Mouse (Mus musculus): ENCODE results near the gene Cyp4v3. TPM values are rescaled to one million over a fixed set of nuclear protein-coding genes. Genes with fewer than 3 reads are reported as not detected.

Gene Cyp4v3
- 1.4 and 1.6 TPM in 2 replicates for polyA plus RNA-seq (2014; fragmentation: Nextera tagmentation; extraction: Ambion mirVana)

DNA sequence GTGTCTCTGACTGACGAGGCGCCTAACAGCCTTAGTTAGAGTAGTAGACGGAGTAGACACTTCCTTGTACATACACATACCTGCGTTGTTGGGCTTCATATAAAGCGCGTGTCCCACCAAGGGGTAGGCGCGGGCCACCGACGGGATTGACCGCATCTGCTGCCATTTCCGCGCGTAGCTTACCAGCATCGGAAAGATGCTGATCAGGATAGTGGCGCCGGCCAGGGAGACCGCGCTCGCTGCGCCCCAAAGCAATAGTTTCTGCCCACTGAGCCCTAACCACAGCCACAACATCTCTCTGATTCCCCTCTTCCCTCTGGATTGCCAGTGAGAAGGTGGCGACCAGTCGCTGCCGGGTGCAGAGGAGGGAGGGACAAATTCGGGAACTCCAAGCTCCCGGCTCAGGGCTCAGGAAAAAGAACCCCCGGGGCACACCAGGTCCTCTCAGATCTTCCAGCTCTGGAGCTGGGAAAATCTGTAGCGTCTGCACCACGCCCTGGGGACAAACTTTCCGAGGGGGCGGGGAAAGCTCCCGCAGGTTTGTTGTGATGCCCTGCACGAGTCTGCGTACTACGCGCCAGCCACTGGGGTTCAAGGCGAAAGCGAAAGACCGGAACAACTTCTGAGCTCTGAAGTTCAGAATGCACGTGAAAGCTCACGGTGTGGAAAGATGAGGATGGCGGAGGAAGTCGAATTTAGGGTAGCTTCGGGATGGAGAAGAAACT is at the start of gene Cyp4v3:
TSS of gene Cyp4v3 (minus strand) at position 532 of the 725 bp plus-strand sequence.
- peak within 1 kb of the TSS; percentile 55 for H3K4me3 ChIP-seq (ENCODE audit: low read depth, low read length)
- WGBS: 1% methylated on average over 44 of the region's 44 CpGs
- H3K36me3 ChIP-seq (ENCODE audit: control insufficient read depth, insufficient read depth, low read length): no peaks in the 10 kb centered on the region
- DNase-seq (ENCODE audit: low spot score) (peak; percentile 80), ATAC-seq (replicated peaks; ENCODE audit: low FRiP score, low TSS enrichment, low read depth) (peak; percentile 77)
- no peak within 1 kb of the TSS for H3K27ac ChIP-seq (ENCODE audit: low read depth)
- peak within 1 kb of the TSS; percentile 49 for H3K9ac ChIP-seq (ENCODE audit: low read length)
- no peaks in the 10 kb centered on the region for H3K9me3 ChIP-seq (ENCODE audit: control insufficient read depth, low read length)
- H3K4me2 ChIP-seq (ENCODE audit: low read length): peak within 1 kb of the TSS; percentile 63
- H3K4me1 ChIP-seq (replicated peaks; ENCODE audit: control insufficient read depth, insufficient read depth, low read length): no peaks in the 10 kb centered on the region
- 0 out of 2 replicates have a peak, but pooled peaks cover 3% of the 10 kb centered on the region for H3K27me3 ChIP-seq (replicated peaks; ENCODE audit: control insufficient read depth, insufficient read depth, low read length)

DNA sequence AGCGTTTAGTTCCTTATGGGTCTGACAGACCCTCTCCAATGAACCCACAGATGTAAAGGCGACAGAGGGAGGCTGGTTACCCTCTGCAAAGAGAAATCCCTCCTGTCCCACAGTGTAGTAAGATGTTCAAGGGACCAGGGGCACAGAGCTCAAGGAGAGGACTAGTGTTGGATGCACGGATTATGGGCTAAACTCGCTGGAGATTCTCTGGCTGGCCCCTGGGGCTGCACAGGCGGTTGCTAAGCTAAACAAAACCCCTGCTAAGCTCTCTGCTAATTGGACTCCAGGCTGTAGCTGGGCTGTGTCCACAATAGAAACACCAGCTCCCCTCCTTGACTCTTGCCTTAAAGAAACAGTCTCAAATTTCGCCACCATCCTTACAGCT is 48.9 kb upstream of the Cyp4v3 start, which contains the start of gene Fam149a:
TSS of gene Fam149a (minus strand) at position 329 of the 385 bp plus-strand sequence.
- H3K36me3 ChIP-seq (ENCODE audit: control insufficient read depth, insufficient read depth, low read length): no peaks in the 10 kb centered on the region
- 4% methylated on average over 6 of the region's 6 CpGs for WGBS
- ATAC-seq (replicated peaks; ENCODE audit: low FRiP score, low TSS enrichment, low read depth) (no peak), DNase-seq (ENCODE audit: low spot score) (peak; percentile 59)
- peak within 1 kb of the TSS; percentile 22; the same call in 1 of the 2 replicates for H3K9ac ChIP-seq (ENCODE audit: low read length)
- H3K27ac ChIP-seq (ENCODE audit: low read depth): no peak within 1 kb of the TSS
- H3K9me3 ChIP-seq (ENCODE audit: control insufficient read depth, low read length): no peaks in the 10 kb centered on the region
- H3K4me2 ChIP-seq (ENCODE audit: low read length): peak within 1 kb of the TSS; percentile 79
- H3K4me1 ChIP-seq (replicated peaks; ENCODE audit: control insufficient read depth, insufficient read depth, low read length): no peaks in the 10 kb centered on the region; the same call in 1 of the 2 replicates
- peak within 1 kb of the TSS; percentile 30 for H3K4me3 ChIP-seq (ENCODE audit: low read depth, low read length)
- H3K27me3 ChIP-seq (replicated peaks; ENCODE audit: control insufficient read depth, insufficient read depth, low read length): peaks cover 7% of the 10 kb centered on the region; the same call in 1 of the 2 replicates

DNA sequence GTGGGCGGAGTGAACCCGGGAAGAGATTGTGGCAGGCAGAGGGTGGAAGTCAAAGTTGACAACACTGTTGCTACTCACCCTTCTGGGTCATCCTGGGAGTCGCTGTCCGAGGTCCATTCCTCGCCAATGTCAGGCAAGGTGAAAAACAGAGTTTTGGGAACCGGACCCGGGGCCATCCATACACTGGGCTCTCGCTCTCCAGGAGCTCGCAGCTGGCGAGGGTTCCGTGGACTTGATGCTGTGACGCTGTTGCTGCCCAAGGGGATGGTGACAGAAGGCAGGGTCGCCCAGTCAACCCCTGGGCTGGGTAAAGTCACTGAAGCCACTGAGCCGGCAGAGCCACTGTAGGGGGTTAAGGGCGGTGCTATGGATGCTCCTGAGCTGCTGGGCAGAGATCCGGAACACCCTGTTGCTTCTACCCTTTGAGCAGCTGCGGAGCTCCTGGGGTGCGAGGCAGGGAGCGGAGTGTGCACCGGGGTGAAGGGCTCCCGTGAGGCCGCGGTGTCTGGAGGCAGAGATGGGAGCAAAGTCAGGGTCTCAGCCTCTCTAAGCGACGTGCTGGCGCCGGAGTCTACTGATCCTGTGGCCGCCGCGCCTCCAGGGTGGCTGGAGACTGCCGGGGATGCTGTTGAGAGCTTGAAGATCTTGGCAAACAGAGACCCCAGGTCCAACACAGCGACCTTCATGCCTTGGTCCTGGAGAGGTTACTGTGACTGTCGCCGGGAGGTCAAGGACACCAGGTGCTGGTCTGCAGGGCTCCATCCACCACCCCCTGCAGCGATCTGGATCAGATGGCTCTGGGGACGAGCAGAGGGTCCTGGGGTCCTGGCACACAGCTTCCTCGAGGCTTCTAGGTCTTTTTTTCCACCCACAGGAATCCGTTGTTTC is 48.3 kb upstream of the Cyp4v3 start:
- Histone ChIP-seq H3K9me3 (ENCODE audit: control insufficient read depth, low read length) (no peaks in the 10 kb centered on the region), H3K27ac (ENCODE audit: low read depth) (no peak overlapping the region), H3K4me1 (replicated peaks; ENCODE audit: control insufficient read depth, insufficient read depth, low read length) (no peaks in the 10 kb centered on the region; the same call in 1 of the 2 replicates), H3K27me3 (replicated peaks; ENCODE audit: control insufficient read depth, insufficient read depth, low read length) (peaks cover 7% of the 10 kb centered on the region; the same call in 1 of the 2 replicates), H3K4me2 (ENCODE audit: low read length) (peak overlapping the region; percentile 79), H3K4me3 (ENCODE audit: low read depth, low read length) (peak overlapping the region; percentile 30), H3K9ac (ENCODE audit: low read length) (peak overlapping the region; percentile 22; the same call in 1 of the 2 replicates), H3K36me3 (ENCODE audit: control insufficient read depth, insufficient read depth, low read length) (no peaks in the 10 kb centered on the region)
- 4% methylated on average over 38 of the region's 38 CpGs for WGBS
- DNase-seq (ENCODE audit: low spot score): peak; percentile 69
- ATAC-seq (replicated peaks; ENCODE audit: low FRiP score, low TSS enrichment, low read depth): no peak

DNA sequence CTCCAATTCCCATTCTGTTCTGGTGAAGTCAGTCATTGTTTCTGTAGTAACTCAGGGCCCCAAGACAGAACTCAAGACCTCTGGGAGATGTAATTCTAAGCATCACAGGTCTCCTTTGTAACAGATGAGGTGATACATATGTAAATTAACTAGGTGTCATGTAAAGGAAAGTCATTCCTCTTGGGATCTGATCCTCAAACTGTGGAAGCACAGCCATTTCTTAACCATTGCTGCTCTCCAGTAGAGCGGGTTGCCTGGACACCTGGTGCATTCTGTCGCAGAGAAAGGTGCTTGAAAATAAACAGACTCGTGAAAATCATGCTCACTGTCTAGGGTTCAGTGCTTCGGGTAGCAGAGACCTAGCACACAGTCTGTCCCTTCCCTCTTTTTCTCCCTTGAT is 47.6 kb upstream of the Cyp4v3 start:
- Histone ChIP-seq H3K9ac (ENCODE audit: low read length) (no peak overlapping the region), H3K27ac (ENCODE audit: low read depth) (no peak overlapping the region), H3K36me3 (ENCODE audit: control insufficient read depth, insufficient read depth, low read length) (no peaks in the 10 kb centered on the region), H3K4me3 (ENCODE audit: low read depth, low read length) (no peak overlapping the region), H3K27me3 (replicated peaks; ENCODE audit: control insufficient read depth, insufficient read depth, low read length) (peaks cover 7% of the 10 kb centered on the region; the same call in 1 of the 2 replicates), H3K4me2 (ENCODE audit: low read length) (no peak overlapping the region; the same call in 1 of the 2 replicates), H3K9me3 (ENCODE audit: control insufficient read depth, low read length) (no peaks in the 10 kb centered on the region), H3K4me1 (replicated peaks; ENCODE audit: control insufficient read depth, insufficient read depth, low read length) (no peaks in the 10 kb centered on the region; the same call in 1 of the 2 replicates)
- DNase-seq (ENCODE audit: low spot score) (no peak), ATAC-seq (replicated peaks; ENCODE audit: low FRiP score, low TSS enrichment, low read depth) (no peak)
- 24% methylated on average over 4 of the region's 4 CpGs for WGBS

DNA sequence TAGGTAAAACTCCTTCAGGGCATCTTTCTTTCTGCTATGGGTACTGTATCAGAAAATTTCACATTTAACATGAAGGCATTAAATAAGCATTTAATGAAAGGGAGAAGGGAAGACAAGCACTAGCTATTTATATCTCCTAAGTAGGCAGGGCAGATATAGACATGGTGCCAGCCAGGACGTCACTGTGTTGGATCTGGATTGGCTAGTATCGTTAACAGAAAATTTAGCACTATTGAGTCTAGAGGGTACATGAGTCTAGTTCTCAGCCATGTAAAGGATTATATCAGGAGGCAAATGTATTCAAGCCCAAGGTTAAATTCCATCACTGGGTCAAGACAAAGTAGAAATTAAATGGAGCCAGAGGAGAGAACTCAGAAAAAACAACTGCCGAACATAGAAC is 41.1 kb upstream of the Cyp4v3 start:
- Histone ChIP-seq H3K27me3 (replicated peaks; ENCODE audit: control insufficient read depth, insufficient read depth, low read length) (no peaks in the 10 kb centered on the region), H3K4me1 (replicated peaks; ENCODE audit: control insufficient read depth, insufficient read depth, low read length) (no peaks in the 10 kb centered on the region), H3K27ac (ENCODE audit: low read depth) (no peak overlapping the region), H3K9me3 (ENCODE audit: control insufficient read depth, low read length) (no peaks in the 10 kb centered on the region), H3K4me3 (ENCODE audit: low read depth, low read length) (no peak overlapping the region), H3K36me3 (ENCODE audit: control insufficient read depth, insufficient read depth, low read length) (no peaks in the 10 kb centered on the region), H3K9ac (ENCODE audit: low read length) (no peak overlapping the region), H3K4me2 (ENCODE audit: low read length) (no peak overlapping the region)
- WGBS: 83% methylated on average over 3 of the region's 3 CpGs
- ATAC-seq (replicated peaks; ENCODE audit: low FRiP score, low TSS enrichment, low read depth): no peak
- DNase-seq (ENCODE audit: low spot score): no peak

DNA sequence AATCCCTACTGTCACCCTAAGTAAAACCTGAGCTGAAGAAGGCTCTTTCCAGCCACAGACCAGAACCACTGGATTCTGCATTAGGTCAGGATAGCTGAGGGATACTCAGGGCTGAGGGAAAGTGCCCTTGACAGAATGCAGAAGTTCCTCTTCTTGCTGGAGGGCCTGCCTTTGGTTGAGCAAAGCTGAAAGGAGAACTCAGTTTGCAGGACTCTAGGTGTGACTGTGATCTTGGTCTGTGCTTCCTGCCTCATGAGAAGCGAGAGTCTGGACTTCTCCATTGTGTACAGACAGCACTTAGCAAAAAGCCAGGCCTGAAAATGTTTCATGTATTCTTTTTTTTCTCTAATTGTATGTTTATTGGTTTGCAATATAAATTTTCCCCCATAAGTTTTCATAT is 34.1 kb upstream of the Cyp4v3 start:
- H3K4me1 ChIP-seq (replicated peaks; ENCODE audit: control insufficient read depth, insufficient read depth, low read length): no peaks in the 10 kb centered on the region
- H3K9me3 ChIP-seq (ENCODE audit: control insufficient read depth, low read length): no peaks in the 10 kb centered on the region
- no peak for DNase-seq (ENCODE audit: low spot score)
- no peak overlapping the region for H3K4me2 ChIP-seq (ENCODE audit: low read length)
- 90% methylated on average over 1 of the region's 1 CpGs for WGBS
- H3K27ac ChIP-seq (ENCODE audit: low read depth): no peak overlapping the region
- H3K27me3 ChIP-seq (replicated peaks; ENCODE audit: control insufficient read depth, insufficient read depth, low read length): no peaks in the 10 kb centered on the region
- H3K9ac ChIP-seq (ENCODE audit: low read length): no peak overlapping the region
- no peaks in the 10 kb centered on the region for H3K36me3 ChIP-seq (ENCODE audit: control insufficient read depth, insufficient read depth, low read length)
- ATAC-seq (replicated peaks; ENCODE audit: low FRiP score, low TSS enrichment, low read depth): no peak
- H3K4me3 ChIP-seq (ENCODE audit: low read depth, low read length): no peak overlapping the region

DNA sequence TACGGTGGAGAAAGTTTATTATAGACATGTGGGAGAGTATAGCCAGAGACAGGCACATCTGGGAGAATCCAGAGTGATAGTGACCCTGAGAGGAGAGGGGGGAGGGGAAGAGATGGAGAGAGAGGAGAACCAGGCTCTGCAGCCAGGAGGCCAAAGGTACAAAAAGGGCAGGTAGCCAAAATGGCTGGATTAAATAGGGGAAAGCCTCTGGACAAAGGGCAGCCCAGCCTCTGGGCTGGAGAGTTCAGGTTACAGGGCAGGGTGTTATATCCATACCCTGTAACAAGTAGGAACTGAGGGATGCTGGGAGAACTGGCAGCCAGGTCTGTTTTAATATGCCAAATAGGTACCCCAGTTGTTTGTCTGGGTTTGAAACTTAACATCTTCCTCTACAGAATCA is 30.2 kb upstream of the Cyp4v3 start:
- H3K9ac ChIP-seq (ENCODE audit: low read length): no peak overlapping the region
- no peak overlapping the region for H3K27ac ChIP-seq (ENCODE audit: low read depth)
- H3K4me3 ChIP-seq (ENCODE audit: low read depth, low read length): no peak overlapping the region
- H3K9me3 ChIP-seq (ENCODE audit: control insufficient read depth, low read length): no peaks in the 10 kb centered on the region
- H3K27me3 ChIP-seq (replicated peaks; ENCODE audit: control insufficient read depth, insufficient read depth, low read length): no peaks in the 10 kb centered on the region
- peaks cover 4% of the 10 kb centered on the region; the same call in 1 of the 2 replicates for H3K4me1 ChIP-seq (replicated peaks; ENCODE audit: control insufficient read depth, insufficient read depth, low read length)
- DNase-seq (ENCODE audit: low spot score) (no peak), ATAC-seq (replicated peaks; ENCODE audit: low FRiP score, low TSS enrichment, low read depth) (no peak)
- no peak overlapping the region for H3K4me2 ChIP-seq (ENCODE audit: low read length)
- H3K36me3 ChIP-seq (ENCODE audit: control insufficient read depth, insufficient read depth, low read length): no peaks in the 10 kb centered on the region
- 33% methylated on average over 1 of the region's 1 CpGs for WGBS

DNA sequence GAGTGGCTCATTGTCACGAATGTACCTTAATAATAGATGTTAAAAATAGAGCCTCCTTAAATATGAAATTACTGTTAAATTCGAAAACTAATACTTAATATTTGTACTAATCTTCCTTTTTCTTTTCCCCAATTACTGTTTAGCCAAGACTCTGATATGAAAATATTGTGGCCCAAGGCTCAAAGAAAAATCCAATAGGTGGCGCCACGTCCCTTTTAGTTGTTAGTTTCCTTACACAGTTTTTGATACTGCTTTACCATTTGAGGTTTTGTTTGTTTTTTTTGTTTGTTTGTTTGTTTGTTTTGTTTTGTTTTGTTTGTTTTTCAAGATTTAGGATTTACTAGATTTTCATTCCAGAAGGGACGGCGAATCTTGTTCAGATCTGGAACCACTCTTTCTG is 29.3 kb upstream of the Cyp4v3 start:
- DNase-seq (ENCODE audit: low spot score) (no peak), ATAC-seq (replicated peaks; ENCODE audit: low FRiP score, low TSS enrichment, low read depth) (no peak)
- peaks cover 8% of the 10 kb centered on the region; the same call in 1 of the 2 replicates for H3K4me1 ChIP-seq (replicated peaks; ENCODE audit: control insufficient read depth, insufficient read depth, low read length)
- WGBS: 70% methylated on average over 6 of the region's 6 CpGs
- no peak overlapping the region for H3K4me3 ChIP-seq (ENCODE audit: low read depth, low read length)
- no peaks in the 10 kb centered on the region for H3K27me3 ChIP-seq (replicated peaks; ENCODE audit: control insufficient read depth, insufficient read depth, low read length)
- H3K9me3 ChIP-seq (ENCODE audit: control insufficient read depth, low read length): no peaks in the 10 kb centered on the region
- H3K36me3 ChIP-seq (ENCODE audit: control insufficient read depth, insufficient read depth, low read length): no peaks in the 10 kb centered on the region
- H3K4me2 ChIP-seq (ENCODE audit: low read length): no peak overlapping the region
- H3K9ac ChIP-seq (ENCODE audit: low read length): no peak overlapping the region
- no peak overlapping the region for H3K27ac ChIP-seq (ENCODE audit: low read depth)

Data from intestine, embryonic 14.5 days (tissue).